Mouse (Mus musculus): Measurements from ENCODE around the gene Hmgcs2. TPM values are rescaled to one million over a fixed set of nuclear protein-coding genes. Genes with fewer than 3 reads are reported as not detected.
A peak's percentile ranks its signal among the peaks of the same experiment; 100 is the strongest.

The Hmgcs2 gene
- polyA plus RNA-seq, 1 experiment, result 4.2 TPM

GRCm38 (mm10) chr3:98348106-98348505 lies 67.9 kb downstream of the Hmgcs2 start:
- Histone ChIP-seq H3K27me3 (ENCODE audit: control insufficient read depth, insufficient read depth, low read length) (no peaks in the 10 kb centered on the region), H3K27ac (ENCODE audit: insufficient read depth, low read depth, low read length) (0 out of 2 replicates have a peak overlapping the region, but pooled peaks have one; percentile 30), H3K4me1 (ENCODE audit: control insufficient read depth, insufficient read depth, insufficient read length, low read length) (peaks cover 3% of the 10 kb centered on the region; the same call in 1 of the 2 replicates), H3K36me3 (ENCODE audit: control insufficient read depth, insufficient read depth, low read length) (no peaks in the 10 kb centered on the region), H3K4me3 (ENCODE audit: low read depth, low read length) (peak overlapping the region; percentile 26)
- TF ChIP-seq POLR2A (IDR thresholded peaks at IDR 0.05; ENCODE audit: low read depth, low read length) (no peak), CTCF (IDR thresholded peaks at IDR 0.05; ENCODE audit: extremely low read depth, insufficient read length, insufficient replicate concordance, low read depth, low read length) (no peak)
- 10% methylated on average over 6 of the region's 6 CpGs for WGBS

DNA sequence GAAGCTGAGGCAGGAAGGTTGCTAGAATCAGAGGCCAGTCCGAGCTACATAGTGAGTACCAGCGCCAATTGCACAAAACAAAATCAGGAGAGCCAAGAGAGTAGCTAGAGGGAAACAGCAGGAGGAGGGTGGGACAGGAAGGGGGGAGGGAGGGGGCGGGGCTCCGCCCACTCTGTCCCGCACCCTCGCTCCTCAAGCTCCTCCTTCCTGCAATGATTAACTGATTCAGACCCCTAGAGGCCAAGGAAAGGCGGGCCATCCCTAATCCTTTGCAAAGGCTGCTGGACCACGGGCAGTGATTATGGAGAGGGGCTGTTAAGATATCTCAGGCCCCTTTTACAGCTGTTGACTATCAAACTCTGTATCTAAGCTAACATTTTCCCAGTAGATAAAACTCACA lies 68.5 kb downstream of the Hmgcs2 start:
- 0 out of 2 replicates have a peak overlapping the region, but pooled peaks have one; percentile 30 for H3K27ac ChIP-seq (ENCODE audit: insufficient read depth, low read depth, low read length)

GRCm38 (mm10) chr3:98353892-98354291 lies 73.7 kb downstream of the Hmgcs2 start:
- no peaks in the 10 kb centered on the region for H3K36me3 ChIP-seq (ENCODE audit: control insufficient read depth, insufficient read depth, low read length)
- no peak overlapping the region for H3K27ac ChIP-seq (ENCODE audit: insufficient read depth, low read depth, low read length)
- no peaks in the 10 kb centered on the region for H3K4me1 ChIP-seq (ENCODE audit: control insufficient read depth, insufficient read depth, insufficient read length, low read length)
- H3K27me3 ChIP-seq (ENCODE audit: control insufficient read depth, insufficient read depth, low read length), result no peaks in the 10 kb centered on the region
- WGBS, result 31% methylated on average over 7 of the region's 7 CpGs
- TF ChIP-seq CTCF (IDR thresholded peaks at IDR 0.05; ENCODE audit: extremely low read depth, insufficient read length, insufficient replicate concordance, low read depth, low read length) (no peak), POLR2A (IDR thresholded peaks at IDR 0.05; ENCODE audit: low read depth, low read length) (no peak)
- no peak overlapping the region for H3K4me3 ChIP-seq (ENCODE audit: low read depth, low read length)

More for the DNA sequence above, 68.5 kb downstream of the Hmgcs2 start:
- 6% methylated on average over 8 of the region's 8 CpGs for WGBS
- H3K27me3 ChIP-seq (ENCODE audit: control insufficient read depth, insufficient read depth, low read length), result no peaks in the 10 kb centered on the region
- TF ChIP-seq CTCF (IDR thresholded peaks at IDR 0.05; ENCODE audit: extremely low read depth, insufficient read length, insufficient replicate concordance, low read depth, low read length), result peak; percentile 36; the same call in 1 of the 2 replicates
- no peak for TF ChIP-seq POLR2A (IDR thresholded peaks at IDR 0.05; ENCODE audit: low read depth, low read length)
- no peaks in the 10 kb centered on the region for H3K36me3 ChIP-seq (ENCODE audit: control insufficient read depth, insufficient read depth, low read length)
- peaks cover 3% of the 10 kb centered on the region; the same call in 1 of the 2 replicates for H3K4me1 ChIP-seq (ENCODE audit: control insufficient read depth, insufficient read depth, insufficient read length, low read length)
- H3K4me3 ChIP-seq (ENCODE audit: low read depth, low read length), result no peak overlapping the region

GRCm38 (mm10) chr3:98355344-98356025 lies 75.2 kb downstream of the Hmgcs2 start:
- H3K27me3 ChIP-seq (ENCODE audit: control insufficient read depth, insufficient read depth, low read length), result no peaks in the 10 kb centered on the region
- no peak overlapping the region for H3K4me3 ChIP-seq (ENCODE audit: low read depth, low read length)
- WGBS, result 62% methylated on average over 10 of the region's 10 CpGs
- no peaks in the 10 kb centered on the region for H3K36me3 ChIP-seq (ENCODE audit: control insufficient read depth, insufficient read depth, low read length)
- TF ChIP-seq CTCF (IDR thresholded peaks at IDR 0.05; ENCODE audit: extremely low read depth, insufficient read length, insufficient replicate concordance, low read depth, low read length) (no peak), POLR2A (IDR thresholded peaks at IDR 0.05; ENCODE audit: low read depth, low read length) (no peak)
- no peak overlapping the region for H3K27ac ChIP-seq (ENCODE audit: insufficient read depth, low read depth, low read length)
- no peaks in the 10 kb centered on the region for H3K4me1 ChIP-seq (ENCODE audit: control insufficient read depth, insufficient read depth, insufficient read length, low read length)

DNA sequence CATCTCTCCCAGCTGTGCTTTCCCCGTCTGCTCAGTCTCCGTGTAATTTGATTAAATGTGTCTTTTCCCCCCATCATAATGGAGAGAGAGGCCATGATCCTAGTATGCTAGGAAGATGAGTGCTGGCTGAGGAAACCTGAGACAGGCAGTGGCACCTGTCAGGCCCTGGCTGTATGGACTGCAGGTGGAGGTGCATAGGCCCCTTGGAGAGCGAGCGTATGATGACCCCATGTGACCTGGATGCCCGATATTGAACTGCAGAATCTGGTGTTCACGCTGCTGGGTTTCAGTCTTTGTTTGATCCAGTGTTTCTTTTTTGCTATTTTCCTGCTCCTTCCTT lies 75.8 kb downstream of the Hmgcs2 start:
- Histone ChIP-seq H3K36me3 (ENCODE audit: control insufficient read depth, insufficient read depth, low read length) (no peaks in the 10 kb centered on the region), H3K4me1 (ENCODE audit: control insufficient read depth, insufficient read depth, insufficient read length, low read length) (no peaks in the 10 kb centered on the region), H3K27ac (ENCODE audit: insufficient read depth, low read depth, low read length) (no peak overlapping the region), H3K4me3 (ENCODE audit: low read depth, low read length) (no peak overlapping the region), H3K27me3 (ENCODE audit: control insufficient read depth, insufficient read depth, low read length) (no peaks in the 10 kb centered on the region)
- 82% methylated on average over 6 of the region's 6 CpGs for whole genome bisulfite sequencing
- TF ChIP-seq CTCF (IDR thresholded peaks at IDR 0.05; ENCODE audit: extremely low read depth, insufficient read length, insufficient replicate concordance, low read depth, low read length) (no peak), POLR2A (IDR thresholded peaks at IDR 0.05; ENCODE audit: low read depth, low read length) (no peak)

GRCm38 (mm10) chr3:98356632-98357370 lies 76.6 kb downstream of the Hmgcs2 start:
- H3K36me3 ChIP-seq (ENCODE audit: control insufficient read depth, insufficient read depth, low read length), result no peaks in the 10 kb centered on the region
- no peaks in the 10 kb centered on the region for H3K27me3 ChIP-seq (ENCODE audit: control insufficient read depth, insufficient read depth, low read length)
- H3K4me3 ChIP-seq (ENCODE audit: low read depth, low read length), result no peak overlapping the region
- no peak overlapping the region for H3K27ac ChIP-seq (ENCODE audit: insufficient read depth, low read depth, low read length)
- 67% methylated on average over 3 of the region's 3 CpGs for WGBS
- H3K4me1 ChIP-seq (ENCODE audit: control insufficient read depth, insufficient read depth, insufficient read length, low read length), result no peaks in the 10 kb centered on the region
- TF ChIP-seq POLR2A (IDR thresholded peaks at IDR 0.05; ENCODE audit: low read depth, low read length) (no peak), CTCF (IDR thresholded peaks at IDR 0.05; ENCODE audit: extremely low read depth, insufficient read length, insufficient replicate concordance, low read depth, low read length) (no peak)

Other genes with a start within 250 kb of the Hmgcs2 start
- gene Adam30, start 119.8 kb upstream of the Hmgcs2 start, polyA plus RNA-seq (2012; rRNA removed), result not detected in 2 replicates
- 30.1 and 67.3 TPM in 2 replicates for gene Reg4, start 58.3 kb upstream of the Hmgcs2 start, polyA plus RNA-seq (2012; rRNA removed)
- gene Phgdh, start 59.6 kb downstream of the Hmgcs2 start, polyA plus RNA-seq (2012; rRNA removed), result 18.4 and 35.8 TPM in 2 replicates
- gene Zfp697, start 102.0 kb downstream of the Hmgcs2 start, polyA plus RNA-seq (2012; rRNA removed), result 0.71 and 0.89 TPM in 2 replicates
- not detected in 2 replicates for gene Gm4450, start 176.7 kb downstream of the Hmgcs2 start, polyA plus RNA-seq (2012; rRNA removed)
- not detected in 2 replicates for gene Hsd3b4, start 230.1 kb downstream of the Hmgcs2 start, polyA plus RNA-seq (2012; rRNA removed)

Measured in small intestine, adult 2 months (tissue).